ENCODE assay signal across 8 mouse cellular contexts in the genomic region with DNA sequence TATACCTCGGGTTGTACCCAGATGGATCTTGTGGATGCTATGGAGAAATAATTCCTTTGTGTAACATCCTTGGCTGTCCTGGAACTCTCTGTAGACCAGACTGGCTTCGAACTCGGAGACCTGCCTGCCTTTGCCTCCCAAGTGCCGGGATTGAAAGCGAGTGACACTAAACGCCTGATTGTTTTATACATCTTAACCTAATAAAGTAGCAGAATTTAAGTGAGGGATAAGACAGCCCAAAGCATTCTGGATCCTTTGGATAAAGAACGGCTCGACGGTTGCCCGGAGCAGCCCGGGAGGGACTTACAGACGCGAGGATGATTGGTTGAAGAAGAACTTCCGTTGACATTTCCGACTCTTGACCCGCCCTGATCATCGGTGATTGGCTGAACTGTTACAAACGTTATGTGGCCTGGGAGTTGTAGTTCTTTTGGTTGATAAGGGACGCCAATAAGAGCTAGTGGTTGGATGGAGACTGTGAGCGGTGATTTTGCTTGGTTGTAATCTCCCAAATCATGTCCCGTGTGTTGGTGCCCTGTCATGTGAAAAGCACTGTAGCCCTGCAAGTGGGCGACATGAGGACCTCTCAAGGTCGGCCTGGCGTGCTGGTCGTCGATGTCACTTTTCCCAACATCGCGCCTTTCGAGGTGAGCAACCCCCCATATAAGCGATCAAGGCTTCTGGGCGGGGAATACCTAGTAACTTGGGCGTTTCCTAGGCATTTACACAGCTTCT. TPM values are rescaled to one million over a fixed set of nuclear protein-coding genes. Genes with fewer than 3 reads are reported as not detected.
A peak's percentile ranks its signal among the peaks of the same experiment; 100 is the strongest.
DNase-seq lines count a peak whose midpoint lies in the region; ATAC-seq and TF ChIP-seq lines count a peak whose summit lies in the region.

A gene (plus strand): TSS at position 414 of the 735 bp plus-strand sequence.

- TF ChIP-seq POLR2A in cortical plate, adult 2 months (IDR thresholded peaks at IDR 0.05; ENCODE audit: extremely low read depth, insufficient read depth, low read length): peak; percentile 59; the same call in 1 of the 2 replicates

- DNase-seq in gastrocnemius, adult 8-10 months (ENCODE audit: low spot score in 2 of 2): peak; percentile 87 to 88
- DNase-seq in hindlimb bud, embryonic 11.5 days (ENCODE audit: extremely low spot score, low read depth, low spot score): peak; percentile 92
- DNase-seq in left cerebral cortex, adult 8-10 months (ENCODE audit: low spot score in 2 of 2): peak; percentile 80 to 97
- peak; percentile 97 to 99 for DNase-seq in right cerebral cortex, postnatal 10 days (ENCODE audit: low spot score in 2 of 2)
- peak; percentile 73 for DNase-seq in urinary bladder, postnatal 25 days (ENCODE audit: low spot score)

- no peak for TF ChIP-seq CTCF in cortical plate, adult 2 months (IDR thresholded peaks at IDR 0.05; ENCODE audit: extremely low read depth, insufficient read depth, low read length)

- no peaks in the 10 kb centered on the region for H3K27me3 ChIP-seq in megakaryocyte, embryonic 14.5 days (replicated peaks)

- H3K4me3 ChIP-seq in cortical plate, adult 2 months (ENCODE audit: insufficient read depth, low read length): peak within 1 kb of the TSS; percentile 61
- peak within 1 kb of the TSS; percentile 94 for H3K4me3 ChIP-seq in megakaryocyte, embryonic 14.5 days (replicated peaks)

- H3K9me3 ChIP-seq in megakaryocyte, embryonic 14.5 days: no peaks in the 10 kb centered on the region

- H3K36me3 ChIP-seq in megakaryocyte, embryonic 14.5 days (replicated peaks; ENCODE audit: low read length): no peaks in the 10 kb centered on the region

- H3K4me1 ChIP-seq in cortical plate, adult 2 months (ENCODE audit: control insufficient read depth, insufficient read depth, low read length): peaks cover 2% of the 10 kb centered on the region
- peaks cover 27% of the 10 kb centered on the region for H3K4me1 ChIP-seq in megakaryocyte, embryonic 14.5 days

- peak; percentile 100 for ATAC-seq in activated CD4-positive, CD25-positive, alpha-beta regulatory T cell, adult 4 months

- H3K27ac ChIP-seq in cortical plate, adult 2 months (ENCODE audit: insufficient read depth, low read length): 0 out of 2 replicates have a peak within 1 kb of the TSS, but pooled peaks have one; percentile 2

RNA-seq across cellular contexts. Expression of the gene that starts here (rescaled TPM):
- 1 to 10 TPM; 2.8 to 3.0 TPM for polyA plus RNA-seq in activated CD4-positive, CD25-positive, alpha-beta regulatory T cell, adult 4 months (2017; shearing (Covaris generic))
- 101 and 102 TPM in 2 replicates for polyA plus RNA-seq in cortical plate, adult 2 months (2012; rRNA removed)
- 10 to 100 TPM in 3 of 4 experiments, 1 to 10 TPM in 1; 8.0 to 13.5 (median 12.4) TPM for total RNA-seq in gastrocnemius, adult 8-10 months (2022)
- total RNA-seq in left cerebral cortex, adult 8-10 months (2022): 100 to 1,000 TPM; 133 to 145 (median 139) TPM
- polyA plus RNA-seq in megakaryocyte, embryonic 14.5 days (2012; ENCODE audit: insufficient read depth, low replicate concordance): not detected in 2 replicates

Comparison
In these comparisons a context has a peak if more than half of its experiments do, and no peak if none do; other contexts are left out.
1. Peak in every context shown above with its lines: DNase-seq, ATAC-seq, H3K4me3 ChIP-seq and H3K27ac ChIP-seq.
2. RNA of the gene that starts here (total RNA-seq): 133 to 145 TPM in left cerebral cortex, adult 8-10 months; 8.0 to 13.5 TPM in gastrocnemius, adult 8-10 months; every median in the first group is over 4 times any median in the second.
3. RNA of the gene that starts here (polyA plus RNA-seq): 101 to 102 TPM in cortical plate, adult 2 months; 2.8 to 3.0 TPM in activated CD4-positive, CD25-positive, alpha-beta regulatory T cell, adult 4 months and not detected in megakaryocyte, embryonic 14.5 days; every median in the first group is over 10 times any median in the second.